In the genomic region with DNA sequence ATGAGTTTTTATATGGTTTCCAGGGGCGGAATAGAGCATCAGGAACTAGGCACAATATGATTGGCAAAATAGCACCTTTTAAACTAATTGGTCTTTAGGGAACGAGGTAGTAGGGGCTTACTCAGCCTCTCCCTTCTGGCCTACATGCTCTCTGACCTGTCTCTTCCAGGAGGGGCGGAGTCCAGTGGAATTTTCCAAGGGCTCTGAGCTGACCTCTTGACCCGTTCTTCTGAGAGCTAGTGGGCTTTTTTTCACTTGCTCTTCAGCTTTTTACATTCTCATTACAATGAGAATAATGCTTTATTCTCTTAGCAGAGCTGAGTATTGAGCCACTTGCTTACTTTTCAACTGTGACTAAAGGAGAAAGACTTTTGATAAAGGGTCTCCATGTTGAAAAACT, we compare ENCODE assay signal across 33 mouse cellular contexts. TPM values are rescaled to one million over a fixed set of nuclear protein-coding genes. Genes with fewer than 3 reads are reported as not detected.
A peak's percentile ranks its signal among the peaks of the same experiment; 100 is the strongest.
DNase-seq lines count a peak whose midpoint lies in the region; ATAC-seq and TF ChIP-seq lines count a peak whose summit lies in the region.
"Had no signal": no experiment of that assay in that cellular context is flagged by ENCODE, and none has a peak within 500 bp of the region (broad histone marks: within the 10 kb centered on the region; RNA-seq: fewer than 3 reads in every experiment).

No protein-coding gene starts in this region.

- no peak overlapping the region for H3K4me2 ChIP-seq in kidney, embryonic 16.5 days (replicated peaks; ENCODE audit: low read depth, low read length)
- H3K4me2 ChIP-seq in hindbrain, postnatal 0 days (ENCODE audit: low read depth, low read length): no peak overlapping the region
- H3K4me2 ChIP-seq: embryonic facial prominence, embryonic 13.5 days; forebrain, embryonic 15.5 days; heart, embryonic 12.5 days; hindbrain, embryonic 14.5 days; intestine, embryonic 15.5 days; kidney, embryonic 15.5 days; limb, embryonic 12.5 days; liver, embryonic 15.5 days; lung, embryonic 14.5 days; midbrain, embryonic 12.5 days had no signal

- intact Hi-C loops in left cerebral cortex, postnatal 10 days (cut with DNase I): no loop called here

- H3K9ac ChIP-seq in kidney, embryonic 16.5 days (replicated peaks; ENCODE audit: low read length): no peak overlapping the region
- no peak overlapping the region for H3K9ac ChIP-seq in ES-Bruce4 (ENCODE audit: low read depth, poor library complexity, severe bottlenecking)
- H3K9ac ChIP-seq in ES-E14 (ENCODE audit: insufficient read depth, low read depth, low read length, poor library complexity, severe bottlenecking): no peak overlapping the region
- no peak overlapping the region for H3K9ac ChIP-seq in hindbrain, postnatal 0 days (replicated peaks; ENCODE audit: low read length)
- H3K9ac ChIP-seq: embryonic facial prominence, embryonic 13.5 days; forebrain, embryonic 15.5 days; heart, embryonic 12.5 days; hindbrain, embryonic 14.5 days; intestine, embryonic 15.5 days; kidney, embryonic 15.5 days; limb, embryonic 12.5 days; liver, embryonic 15.5 days; lung, embryonic 14.5 days; midbrain, embryonic 12.5 days had no signal

- DNase-seq in kidney, postnatal 25 days: peak; percentile 14 to 47
- DNase-seq in ES-E14 (ENCODE audit: low read depth, low spot score): no peak
- DNase-seq in embryo, embryonic 11 days: peak; percentile 44
- DNase-seq in left cerebral cortex, postnatal 10 days (ENCODE audit: extremely low spot score in 1 of 2, low spot score in 2 of 2): no peak
- no peak for DNase-seq in hindbrain, postnatal 0 days (ENCODE audit: low spot score)
- DNase-seq: adrenal gland, adult 2 months; adrenal gland, postnatal 36 days; cerebellum, adult 18-20 months; cerebellum, postnatal 10 days; gastrocnemius, adult 2 months; gastrocnemius, postnatal 36 days; heart, adult 2 months; heart, postnatal 4 days; lung, embryonic 14.5 days; lung, postnatal 14 days; right cerebral cortex, adult 18-20 months; thymus, adult 18-20 months; thymus, postnatal 25 days had no signal

- no peaks in the 10 kb centered on the region for H3K27me3 ChIP-seq in kidney, embryonic 16.5 days (ENCODE audit: insufficient read depth, low read length)
- H3K27me3 ChIP-seq in ES-Bruce4 (ENCODE audit: control insufficient read depth, insufficient read depth, low read length, poor library complexity, severe bottlenecking): no peaks in the 10 kb centered on the region
- H3K27me3 ChIP-seq in hindbrain, postnatal 0 days (ENCODE audit: insufficient read depth, low read length): no peaks in the 10 kb centered on the region
- H3K27me3 ChIP-seq: embryonic facial prominence, embryonic 13.5 days; forebrain, embryonic 15.5 days; heart, embryonic 12.5 days; intestine, embryonic 15.5 days; kidney, embryonic 15.5 days; limb, embryonic 12.5 days; liver, embryonic 15.5 days; midbrain, embryonic 12.5 days had no signal

- no peak for TF ChIP-seq CTCF in ES-Bruce4 (IDR thresholded peaks at IDR 0.05; ENCODE audit: low read depth, low read length)
- TF ChIP-seq CTCF in hindbrain, postnatal 0 days (IDR thresholded peaks at IDR 0.05; ENCODE audit: low read depth): no peak

- no peak for TF ChIP-seq POLR2A in ES-Bruce4 (IDR thresholded peaks at IDR 0.05; ENCODE audit: insufficient read depth, low read length)

- 0 out of 2 replicates have a peak, but pooled peaks have one; percentile 42 for TF ChIP-seq EP300 in ES-Bruce4 (IDR thresholded peaks at IDR 0.05; ENCODE audit: insufficient read depth, low read depth, low read length)

- no peak overlapping the region for H3K4me3 ChIP-seq in kidney, embryonic 16.5 days (ENCODE audit: low read length)
- H3K4me3 ChIP-seq in ES-Bruce4 (ENCODE audit: low read depth, low read length) (no peak overlapping the region), ES-E14 (ENCODE audit: insufficient read depth in 1 of 2, low read depth in 1 of 2, low read length in 2 of 2, poor library complexity in 1 of 2, severe bottlenecking in 1 of 2) (no peak overlapping the region)
- no peak overlapping the region for H3K4me3 ChIP-seq in hindbrain, postnatal 0 days (ENCODE audit: low read length)
- H3K4me3 ChIP-seq: embryonic facial prominence, embryonic 13.5 days; forebrain, embryonic 10.5 days; forebrain, embryonic 15.5 days; gastrocnemius, adult 2 months; heart, adult 2 months; heart, embryonic 12.5 days; intestine, embryonic 15.5 days; kidney, embryonic 15.5 days; limb, embryonic 12.5 days; liver, embryonic 15.5 days; midbrain, embryonic 12.5 days had no signal

- 55% methylated on average over 4 of the region's 4 CpGs for WGBS in kidney, embryonic 16.5 days
- 37% methylated on average over 4 of the region's 4 CpGs for WGBS in hindbrain, postnatal 0 days

- H3K27ac ChIP-seq in kidney, embryonic 16.5 days (ENCODE audit: low read length): no peak overlapping the region
- peak overlapping the region; percentile 91 for H3K27ac ChIP-seq in ES-Bruce4 (ENCODE audit: insufficient read depth, low read length)
- peak overlapping the region; percentile 79; the same call in 1 of the 2 replicates for H3K27ac ChIP-seq in ES-E14 (ENCODE audit: insufficient read depth, low read depth, low read length, poor library complexity, severe bottlenecking)
- no peak overlapping the region for H3K27ac ChIP-seq in hindbrain, postnatal 0 days
- H3K27ac ChIP-seq: embryonic facial prominence, embryonic 13.5 days; forebrain, embryonic 10.5 days; forebrain, embryonic 15.5 days; gastrocnemius, adult 2 months; heart, adult 2 months; hindbrain, embryonic 14.5 days; intestine, embryonic 15.5 days; kidney, embryonic 15.5 days; limb, embryonic 12.5 days; liver, embryonic 15.5 days; midbrain, embryonic 12.5 days; stomach, postnatal 0 days had no signal

- 0 out of 2 replicates have a peak, but pooled peaks cover 2% of the 10 kb centered on the region for H3K4me1 ChIP-seq in kidney, embryonic 16.5 days (ENCODE audit: insufficient read depth, low read length)
- H3K4me1 ChIP-seq in ES-Bruce4 (ENCODE audit: control insufficient read depth, insufficient read depth, low read length): peaks cover 6% of the 10 kb centered on the region
- peaks cover 4 to 16% of the 10 kb centered on the region in 2 experiments; a peak in 3 of 4 replicates for H3K4me1 ChIP-seq in ES-E14 (ENCODE audit: control insufficient read depth in 2 of 2, insufficient read depth in 2 of 2, low read length in 2 of 2, poor library complexity in 1 of 2)
- H3K4me1 ChIP-seq in hindbrain, postnatal 0 days (ENCODE audit: insufficient read depth, low read length): no peaks in the 10 kb centered on the region
- H3K4me1 ChIP-seq: embryonic facial prominence, embryonic 13.5 days; forebrain, embryonic 15.5 days; heart, embryonic 12.5 days; limb, embryonic 12.5 days; liver, embryonic 15.5 days; midbrain, embryonic 12.5 days had no signal

- no peaks in the 10 kb centered on the region for H3K36me3 ChIP-seq in kidney, embryonic 16.5 days (ENCODE audit: insufficient read depth, low read length)
- no peaks in the 10 kb centered on the region for H3K36me3 ChIP-seq in ES-Bruce4 (ENCODE audit: control insufficient read depth, insufficient read depth, low read length, poor library complexity, severe bottlenecking)
- H3K36me3 ChIP-seq in ES-E14 (ENCODE audit: control insufficient read depth, insufficient read depth, low read length, poor library complexity, severe bottlenecking): no peaks in the 10 kb centered on the region
- no peaks in the 10 kb centered on the region for H3K36me3 ChIP-seq in hindbrain, postnatal 0 days (ENCODE audit: insufficient read depth, low read length)
- H3K36me3 ChIP-seq: embryonic facial prominence, embryonic 13.5 days; forebrain, embryonic 10.5 days; forebrain, embryonic 15.5 days; G1E; heart, embryonic 12.5 days; intestine, embryonic 15.5 days; kidney, embryonic 15.5 days; limb, embryonic 12.5 days; liver, embryonic 15.5 days; midbrain, embryonic 12.5 days had no signal

- no peaks in the 10 kb centered on the region for H3K9me3 ChIP-seq in kidney, embryonic 16.5 days (ENCODE audit: low read length)
- no peaks in the 10 kb centered on the region for H3K9me3 ChIP-seq in ES-Bruce4 (replicated peaks; ENCODE audit: control insufficient read depth, insufficient read depth, low read length, poor library complexity, severe bottlenecking)
- no peaks in the 10 kb centered on the region for H3K9me3 ChIP-seq in ES-E14 (ENCODE audit: control insufficient read depth, insufficient read depth, low read depth, low read length)
- no peaks in the 10 kb centered on the region for H3K9me3 ChIP-seq in hindbrain, postnatal 0 days (ENCODE audit: low read length)
- H3K9me3 ChIP-seq: embryonic facial prominence, embryonic 13.5 days; forebrain, embryonic 10.5 days; forebrain, embryonic 15.5 days; G1E; heart, embryonic 12.5 days; intestine, embryonic 15.5 days; kidney, embryonic 15.5 days; limb, embryonic 12.5 days; liver, embryonic 15.5 days; midbrain, embryonic 12.5 days had no signal

- in situ Hi-C loops in ES-E14 (cut with MboI; ENCODE audit: low sequenced_read_pairs in 2 of 2, unreplicated experiment in 2 of 2): no loop called here

- no peak for ATAC-seq in kidney, embryonic 16.5 days (ENCODE audit: low FRiP score, low TSS enrichment)
- no peak for ATAC-seq in hindbrain, postnatal 0 days
- ATAC-seq: CD4-positive, CD25-positive, alpha-beta regulatory T cell, adult 4 months; forebrain, embryonic 15.5 days; intestine, embryonic 15.5 days had no signal

TF ChIP-seq in ES-E14, 5 proteins besides CTCF, POLR2A, EP300 and RAD21:
- no peak for TF ChIP-seq MAFK (IDR thresholded peaks at IDR 0.05; ENCODE audit: insufficient read depth, low read depth, low read length)
- no peak for TF ChIP-seq ZNF384 (IDR thresholded peaks at IDR 0.05; ENCODE audit: low read depth, low read length)
- TF ChIP-seq ZC3H11A (IDR thresholded peaks at IDR 0.05; ENCODE audit: borderline replicate concordance, low read depth, low read length): no peak
- TF ChIP-seq CHD2 (IDR thresholded peaks at IDR 0.05; ENCODE audit: low read depth, low read length): no peak
- TF ChIP-seq HCFC1 (IDR thresholded peaks at IDR 0.05; ENCODE audit: borderline replicate concordance, insufficient read depth, low read length): no peak

RNA-seq across cellular contexts. Expression of gene Cdk13, which starts 37.9 kb away (rescaled TPM):
- polyA plus RNA-seq in kidney, embryonic 16.5 days (2015; fragmentation: Nextera tagmentation; extraction: Ambion mirVana): 13.8 and 14.0 TPM in 2 replicates
- polyA plus RNA-seq in ES-Bruce4 (2011; ENCODE audit: insufficient read depth, insufficient read length, low read depth, missing spikeins): 69.2 and 77.8 TPM in 2 replicates
- total RNA-seq in ES-E14 (2012; rRNA removed): 41.9 and 50.7 TPM in 2 replicates
- total RNA-seq in left cerebral cortex, postnatal 10 days (2021): 10 to 100 TPM; 51.2 to 56.1 TPM
- 105 and 108 TPM in 2 replicates for total RNA-seq in hindbrain, postnatal 0 days (2014; rRNA removed)
- 11.6 and 11.7 TPM in 2 replicates for polyA plus RNA-seq in hindbrain, postnatal 0 days (2015; fragmentation: Nextera tagmentation; extraction: Ambion mirVana)

Comparison
In these comparisons a context has a peak if more than half of its experiments do, and no peak if none do; other contexts are left out.
1. DNase-seq: peak in kidney, postnatal 25 days (2 of 2) and embryo, embryonic 11 days (single experiment); none in ES-E14 (single experiment), left cerebral cortex, postnatal 10 days (0 of 2) and hindbrain, postnatal 0 days (single experiment).
2. H3K27ac ChIP-seq: peak in ES-Bruce4 (single experiment) and ES-E14 (single experiment); none in kidney, embryonic 16.5 days (single experiment) and hindbrain, postnatal 0 days (single experiment).